Mouse (Mus musculus): Measurements from ENCODE around the gene Gdpd3.
"Not testable (repeated sequence)": the region's sequence is repeated elsewhere in the genome, so short reads cannot be mapped to it uniquely, and the experiment has no call there.

Gene Gdpd3

DNA sequence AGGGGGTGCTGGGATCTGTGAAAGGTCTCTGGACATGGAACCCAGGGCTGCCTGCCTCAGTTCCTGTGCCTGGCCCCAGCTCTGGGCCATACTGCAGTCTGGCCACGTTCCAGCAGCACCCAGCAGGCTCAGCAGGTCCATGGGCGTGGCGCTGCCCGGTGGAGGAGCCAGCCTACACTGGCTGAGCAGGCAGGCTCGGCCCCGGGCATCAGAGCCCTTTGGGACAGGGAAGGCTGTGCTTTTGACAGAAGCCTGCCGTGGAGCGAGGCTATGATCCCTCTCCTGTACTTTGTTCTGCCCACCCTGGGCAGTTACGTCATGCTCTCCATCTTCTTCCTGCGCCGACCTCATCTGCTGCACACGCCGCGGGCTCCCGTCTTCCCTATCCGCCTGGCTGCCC is at the start of gene Gdpd3:
TSS of gene Gdpd3 (plus strand) at position 134 of the 400 bp plus-strand sequence.
- DNase-seq (ENCODE audit: low read depth): no peak

GRCm38 (mm10) chr7:126717566-126717965 is 48.6 kb upstream of the Gdpd3 start:
- DNase-seq (ENCODE audit: low read depth): no peak

- no peak for DNase-seq (ENCODE audit: low read depth)
Measured at GRCm38 (mm10) chr7:126718787-126719337, 47.3 kb upstream of the Gdpd3 start.

GRCm38 (mm10) chr7:126721635-126722034 is 44.5 kb upstream of the Gdpd3 start:
- no peak for DNase-seq (ENCODE audit: low read depth)

DNA sequence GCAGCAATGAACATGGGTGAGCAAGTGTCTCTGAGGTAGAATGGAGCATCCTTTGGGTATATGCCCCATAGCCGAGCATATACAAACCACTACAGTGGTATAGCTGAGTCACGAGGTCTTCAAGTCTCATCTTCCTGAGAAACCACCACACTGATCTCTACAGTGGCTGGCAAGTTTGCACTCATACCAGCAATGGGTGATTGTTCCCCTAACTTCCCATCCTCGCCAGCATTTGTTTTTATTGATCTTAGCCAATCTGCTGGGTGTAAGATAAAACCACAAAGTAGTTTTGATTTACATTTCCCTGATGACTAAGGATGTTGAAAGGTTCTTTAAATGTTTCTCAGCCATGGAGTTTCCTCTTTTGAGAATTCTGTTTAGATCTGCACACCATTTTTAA is 41.1 kb upstream of the Gdpd3 start:
- no peak for DNase-seq (ENCODE audit: low read depth)

- no peak for DNase-seq (ENCODE audit: low read depth)
Measured at GRCm38 (mm10) chr7:126725667-126726066, 40.5 kb upstream of the Gdpd3 start.

- not testable (repeated sequence) for DNase-seq (ENCODE audit: low read depth)
Measured at GRCm38 (mm10) chr7:126730256-126730789, 35.8 kb upstream of the Gdpd3 start.

DNA sequence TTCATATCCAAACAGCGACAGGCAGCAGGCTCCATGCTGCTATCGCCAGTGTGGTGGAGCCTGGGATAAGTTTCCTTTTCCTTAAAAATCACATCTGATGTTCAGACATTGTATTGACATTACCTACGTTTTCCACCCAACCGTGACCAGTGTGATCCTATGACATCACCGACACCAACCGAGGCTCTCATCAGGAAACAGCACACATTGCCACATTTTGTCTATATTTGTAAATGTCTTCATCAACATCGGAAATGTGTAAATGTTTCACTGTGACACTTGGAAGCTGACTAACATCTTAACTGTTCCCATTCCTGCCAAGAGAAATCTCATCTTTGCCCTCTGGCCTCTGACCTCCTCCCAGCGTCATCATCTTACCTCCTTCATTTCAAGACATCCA is 30.0 kb upstream of the Gdpd3 start:
- no peak for DNase-seq (ENCODE audit: low read depth)

- no peak for DNase-seq (ENCODE audit: low read depth)
Measured at GRCm38 (mm10) chr7:126739551-126739950, 26.6 kb upstream of the Gdpd3 start.

- no peak for DNase-seq (ENCODE audit: low read depth)
Measured at GRCm38 (mm10) chr7:126740132-126740735, 25.9 kb upstream of the Gdpd3 start.

DNA sequence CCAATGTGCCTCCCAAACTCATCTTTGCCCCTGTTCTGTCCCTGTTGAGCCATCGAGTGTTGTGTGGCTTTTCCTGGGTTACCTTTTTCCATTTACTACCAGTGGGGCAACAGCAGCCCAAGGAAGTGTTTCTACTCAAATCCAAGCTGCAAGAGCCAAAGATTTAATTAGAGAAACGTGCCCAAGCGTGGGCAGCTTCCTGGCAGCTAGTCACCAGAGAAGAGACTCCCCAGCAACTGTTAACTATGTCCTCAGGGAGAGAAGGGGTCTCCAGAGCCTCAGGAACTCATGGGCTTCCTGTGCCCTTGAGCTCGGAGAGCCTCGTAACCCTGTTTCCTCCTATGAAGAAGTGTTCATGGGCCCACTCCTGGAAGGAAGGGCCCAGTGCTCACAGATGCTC is 25.2 kb upstream of the Gdpd3 start:
- DNase-seq (ENCODE audit: low read depth): no peak

GRCm38 (mm10) chr7:126741452-126741851 is 24.7 kb upstream of the Gdpd3 start:
- no peak for DNase-seq (ENCODE audit: low read depth)

DNA sequence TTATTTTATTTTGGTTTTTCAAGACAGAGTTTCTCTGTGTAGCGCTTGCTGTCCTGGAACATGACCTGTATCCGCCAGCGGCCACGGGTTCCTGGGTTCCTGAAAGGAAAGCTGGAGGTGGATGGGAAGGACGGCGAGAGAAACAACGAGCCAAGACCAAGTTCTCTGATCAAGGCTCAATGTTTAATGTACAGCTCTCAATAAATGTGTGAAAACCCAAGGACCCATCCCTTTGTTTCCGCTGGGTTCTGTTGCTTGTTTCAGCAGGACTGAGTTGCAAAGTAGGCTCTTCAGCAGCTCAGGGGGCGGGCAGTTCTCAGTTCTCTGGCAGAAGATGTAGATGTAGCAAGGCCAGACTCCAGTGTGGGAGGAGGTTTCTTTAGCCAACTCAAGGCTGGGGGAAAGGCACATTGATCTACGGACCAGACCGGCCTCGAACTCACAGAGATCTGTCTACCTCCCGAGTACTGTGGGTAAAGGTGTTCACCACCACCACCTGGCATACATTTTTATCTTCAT is 24.1 kb upstream of the Gdpd3 start:
- DNase-seq (ENCODE audit: low read depth): no peak

- no peak for DNase-seq (ENCODE audit: low read depth)
Measured at GRCm38 (mm10) chr7:126746066-126746465, 20.1 kb upstream of the Gdpd3 start.

- DNase-seq (ENCODE audit: low read depth): no peak
Measured at GRCm38 (mm10) chr7:126746798-126747197, 19.3 kb upstream of the Gdpd3 start.

DNA sequence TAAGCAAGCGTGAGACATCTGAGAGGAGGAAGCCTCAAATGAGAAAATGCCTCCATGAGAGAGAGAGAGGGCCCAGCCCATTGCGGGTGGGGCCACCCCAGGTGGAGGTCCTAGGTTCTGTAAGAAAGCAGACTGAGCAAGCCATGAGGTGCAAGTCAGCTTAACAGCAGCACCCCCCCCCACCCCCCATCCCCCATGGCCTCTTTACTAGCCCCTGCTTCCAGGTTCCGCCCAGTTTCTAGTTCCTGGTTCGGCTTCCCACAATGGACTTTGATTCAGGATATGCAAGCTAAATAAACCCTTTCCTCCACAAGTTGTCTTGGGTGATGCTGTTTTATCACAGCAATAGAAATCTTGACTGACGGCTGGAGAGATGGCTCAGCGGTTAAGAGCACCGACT is 17.3 kb upstream of the Gdpd3 start:
- no peak for DNase-seq (ENCODE audit: low read depth)

DNA sequence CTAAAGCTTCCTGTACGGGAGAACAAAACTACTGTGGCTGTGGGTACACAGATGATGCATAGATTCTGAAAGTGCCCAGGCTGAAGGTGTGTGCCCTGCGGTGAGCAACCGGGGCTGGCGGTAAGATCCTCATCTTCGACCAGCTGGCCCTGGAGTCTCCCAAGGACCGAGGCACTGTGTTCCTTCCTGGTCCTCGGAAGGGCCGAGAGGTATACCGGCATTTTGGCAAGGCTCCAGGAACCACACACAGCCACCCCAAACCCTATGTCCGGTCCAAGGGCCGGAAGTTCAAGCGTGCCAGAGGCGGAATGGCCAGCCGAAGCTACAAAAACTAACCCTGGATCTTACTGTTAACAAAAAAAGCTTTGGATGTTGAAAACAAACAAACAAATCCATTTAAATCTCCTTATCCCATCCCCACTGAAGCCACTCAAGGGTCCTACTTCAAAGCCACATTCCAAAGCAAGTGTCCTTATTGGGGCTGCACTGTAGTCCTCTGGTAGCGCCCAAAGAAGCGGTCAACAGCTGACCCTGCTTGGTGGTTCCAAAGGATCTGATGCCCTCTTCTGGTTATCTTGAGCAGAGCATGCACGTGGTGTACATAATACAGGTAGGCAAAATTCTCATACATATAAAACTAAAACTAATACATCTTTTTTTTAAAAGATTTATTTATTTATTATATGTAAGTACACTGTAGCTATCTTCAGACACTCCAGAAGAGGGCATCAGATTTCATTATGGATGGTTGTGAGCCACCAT is 16.4 kb upstream of the Gdpd3 start:
- no peak for DNase-seq (ENCODE audit: low read depth)

- DNase-seq (ENCODE audit: low read depth): peak; percentile 64
Measured at GRCm38 (mm10) chr7:126754866-126755265, 11.3 kb upstream of the Gdpd3 start.

GRCm38 (mm10) chr7:126758539-126758938 is 7.6 kb upstream of the Gdpd3 start:
- DNase-seq (ENCODE audit: low read depth): no peak

GRCm38 (mm10) chr7:126759050-126759671 is 7.0 kb upstream of the Gdpd3 start, which contains the start of gene Mapk3:
Mapk3 (plus strand) TSS chr7:126759601.
- peak; percentile 87 for DNase-seq (ENCODE audit: low read depth)

GRCm38 (mm10) chr7:126759672-126760390 is 6.3 kb upstream of the Gdpd3 start:
- DNase-seq (ENCODE audit: low read depth): no peak

- no peak for DNase-seq (ENCODE audit: low read depth)
Measured at GRCm38 (mm10) chr7:126760391-126760802, 5.7 kb upstream of the Gdpd3 start.
